Mouse (Mus musculus) thymus, postnatal 0 days (tissue): Measurements from ENCODE around the gene Tek. TPM values are rescaled to one million over a fixed set of nuclear protein-coding genes. Genes with fewer than 3 reads are reported as not detected.
"Not testable (repeated sequence)": the region's sequence is repeated elsewhere in the genome, so short reads cannot be mapped to it uniquely, and the experiment has no call there.

ENCODE experiments used
- DNase-seq: peaks from one replicate; pipeline ENCODE4 v3.0.0-alpha.2; 2015; ENCODE audit warnings: low spot score
- polyA plus RNA-seq: library from polyadenylated mRNA; unstranded; fragments of >200 nt; fragmentation: Nextera tagmentation; extraction: Ambion mirVana; gene quantifications from 2 replicates; pipeline ENCODE4 v1.2.1, GENCODE M21; 2015

Tek gene
- 2.9 and 3.1 TPM in 2 replicates for polyA plus RNA-seq

GRCm38 (mm10) chr4:94738838-94739731, at the start of gene Tek:
Gene Tek (plus strand): TSS chr4:94739289.
- no peak for DNase-seq

GRCm38 (mm10) chr4:94689804-94690203, 49.3 kb upstream of the Tek start:
- DNase-seq = not testable (repeated sequence)

GRCm38 (mm10) chr4:94691078-94691477, 48.0 kb upstream of the Tek start:
- DNase-seq = no peak

- no peak for DNase-seq
Observed at GRCm38 (mm10) chr4:94692175-94692574, 46.9 kb upstream of the Tek start.

- DNase-seq = no peak
Observed at GRCm38 (mm10) chr4:94696368-94696767, 42.7 kb upstream of the Tek start.

GRCm38 (mm10) chr4:94711002-94711401, 28.1 kb upstream of the Tek start:
- DNase-seq = no peak

- DNase-seq = no peak
Observed at GRCm38 (mm10) chr4:94711426-94711825, 27.7 kb upstream of the Tek start.

- no peak for DNase-seq
Observed at GRCm38 (mm10) chr4:94713741-94714140, 25.3 kb upstream of the Tek start.

GRCm38 (mm10) chr4:94715166-94715565, 23.9 kb upstream of the Tek start:
- DNase-seq = no peak

GRCm38 (mm10) chr4:94725799-94726198, 13.3 kb upstream of the Tek start:
- DNase-seq = no peak

- DNase-seq = no peak
Observed at GRCm38 (mm10) chr4:94732721-94733120, 6.4 kb upstream of the Tek start.

GRCm38 (mm10) chr4:94737326-94738295, 1.5 kb upstream of the Tek start:
- no peak for DNase-seq

- DNase-seq = no peak
Observed at GRCm38 (mm10) chr4:94741824-94742223, 2.7 kb downstream of the Tek start.

GRCm38 (mm10) chr4:94745749-94746148, 6.7 kb downstream of the Tek start:
- no peak for DNase-seq

GRCm38 (mm10) chr4:94746387-94746811, 7.3 kb downstream of the Tek start:
- no peak for DNase-seq

- no peak for DNase-seq
Observed at GRCm38 (mm10) chr4:94747338-94747737, 8.2 kb downstream of the Tek start.

- DNase-seq = no peak
Observed at GRCm38 (mm10) chr4:94752512-94752911, 13.4 kb downstream of the Tek start.

GRCm38 (mm10) chr4:94765217-94765616, 26.1 kb downstream of the Tek start:
- no peak for DNase-seq

- no peak for DNase-seq
Observed at GRCm38 (mm10) chr4:94766176-94766575, 27.1 kb downstream of the Tek start.

GRCm38 (mm10) chr4:94768624-94769023, 29.5 kb downstream of the Tek start:
- no peak for DNase-seq

- no peak for DNase-seq
Observed at GRCm38 (mm10) chr4:94781043-94781442, 42.0 kb downstream of the Tek start.

GRCm38 (mm10) chr4:94785921-94786320, 46.8 kb downstream of the Tek start:
- DNase-seq = no peak
